Mouse (Mus musculus): ENCODE results near the gene F2rl3.

F2rl3 gene

DNA sequence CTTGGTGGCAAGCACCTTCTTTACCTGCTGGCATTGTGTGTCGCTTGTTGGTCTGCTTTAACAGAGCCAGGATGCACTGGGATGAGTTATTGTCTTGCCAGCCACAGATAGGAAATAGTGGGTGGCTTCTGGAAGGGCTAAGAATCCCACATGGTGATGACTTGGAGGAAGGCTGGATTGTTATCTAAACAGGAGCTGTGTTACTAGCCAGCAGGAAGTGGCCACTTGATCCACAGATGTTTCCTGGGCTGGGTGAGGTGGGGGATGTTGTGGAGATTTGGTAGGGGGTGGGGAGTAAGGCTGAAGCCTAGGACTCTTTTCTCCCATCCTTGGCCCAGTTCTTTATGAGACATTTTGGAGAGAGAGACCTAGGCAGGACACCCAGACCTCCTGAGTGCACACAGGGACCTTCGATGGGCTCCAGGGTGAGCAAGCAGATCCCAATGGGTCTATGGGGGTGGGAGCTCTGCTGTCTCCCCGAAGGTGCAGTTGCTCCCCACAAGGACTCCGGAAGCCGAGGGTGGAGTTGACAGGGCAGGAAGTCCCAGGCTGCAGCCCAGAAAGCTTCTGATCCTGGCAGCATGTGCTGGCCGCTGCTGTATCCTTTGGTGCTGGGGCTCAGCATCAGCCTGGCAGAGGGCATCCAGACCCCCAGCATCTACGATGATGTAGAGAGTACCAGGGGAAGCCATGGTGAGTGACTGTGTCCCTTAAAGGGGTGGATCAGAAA, at the start of gene F2rl3:
F2rl3 (plus strand) TSS at position 559 of the 730 bp plus-strand sequence.
- no peak for DNase-seq

DNA sequence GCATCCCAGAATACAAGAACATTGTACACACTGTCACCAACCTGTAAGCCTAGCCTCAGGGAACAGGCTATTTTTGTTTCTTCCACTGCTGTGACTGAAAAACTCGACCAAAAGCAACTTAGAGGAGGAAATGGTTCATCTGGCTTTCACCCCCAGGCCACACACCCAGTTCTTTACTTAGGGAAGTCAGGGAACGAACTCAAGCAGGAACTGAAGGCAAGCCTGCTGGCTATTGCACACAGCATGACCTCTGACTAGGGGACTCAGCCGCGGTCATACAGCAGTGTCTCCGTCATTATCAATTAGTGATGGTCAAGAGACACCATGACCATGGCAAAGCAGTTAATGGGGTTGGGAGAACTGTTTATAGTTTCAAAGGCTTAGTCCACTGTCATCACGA, 49.1 kb upstream of the F2rl3 start:
- no peak for DNase-seq

DNA sequence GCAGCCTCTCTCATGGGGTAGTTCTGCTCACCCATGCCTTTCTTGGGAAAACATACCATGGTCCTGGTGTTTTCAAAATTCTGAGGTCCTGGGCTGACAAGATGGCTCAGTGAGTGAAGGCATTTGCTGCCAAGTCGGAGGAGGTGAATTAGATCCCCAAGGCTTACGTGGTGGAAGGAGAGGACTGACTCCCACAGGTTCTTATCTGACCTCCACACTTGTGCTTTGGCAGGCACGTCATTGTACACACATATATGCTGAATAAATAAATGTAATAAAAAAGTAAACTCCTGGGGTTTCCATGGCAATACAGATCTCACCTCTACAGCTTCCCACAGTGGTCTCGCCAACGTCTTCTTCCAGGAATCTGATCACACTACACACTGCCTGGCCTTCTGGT, 45.1 kb upstream of the F2rl3 start:
- no peak for DNase-seq

DNA sequence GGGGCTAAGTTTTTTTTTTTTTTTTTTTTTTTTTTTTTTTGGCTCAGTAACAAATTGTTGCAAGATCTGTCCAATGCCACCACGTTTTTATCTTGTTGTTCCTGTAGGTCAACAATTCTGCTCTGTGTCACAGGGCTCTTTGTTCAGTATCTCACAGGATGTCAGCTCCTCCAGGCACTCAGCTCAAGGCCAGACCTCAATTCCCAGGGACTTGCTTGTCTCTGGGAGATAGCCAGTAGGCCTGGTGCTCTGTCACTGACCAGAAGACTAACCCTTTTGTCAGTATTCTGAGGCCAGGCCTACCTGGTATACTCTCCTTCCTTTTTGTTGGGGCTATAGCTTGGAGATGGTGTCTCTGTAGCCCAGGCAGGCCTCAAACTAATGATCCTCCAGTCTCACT, 41.1 kb upstream of the F2rl3 start:
- DNase-seq: no peak

DNA sequence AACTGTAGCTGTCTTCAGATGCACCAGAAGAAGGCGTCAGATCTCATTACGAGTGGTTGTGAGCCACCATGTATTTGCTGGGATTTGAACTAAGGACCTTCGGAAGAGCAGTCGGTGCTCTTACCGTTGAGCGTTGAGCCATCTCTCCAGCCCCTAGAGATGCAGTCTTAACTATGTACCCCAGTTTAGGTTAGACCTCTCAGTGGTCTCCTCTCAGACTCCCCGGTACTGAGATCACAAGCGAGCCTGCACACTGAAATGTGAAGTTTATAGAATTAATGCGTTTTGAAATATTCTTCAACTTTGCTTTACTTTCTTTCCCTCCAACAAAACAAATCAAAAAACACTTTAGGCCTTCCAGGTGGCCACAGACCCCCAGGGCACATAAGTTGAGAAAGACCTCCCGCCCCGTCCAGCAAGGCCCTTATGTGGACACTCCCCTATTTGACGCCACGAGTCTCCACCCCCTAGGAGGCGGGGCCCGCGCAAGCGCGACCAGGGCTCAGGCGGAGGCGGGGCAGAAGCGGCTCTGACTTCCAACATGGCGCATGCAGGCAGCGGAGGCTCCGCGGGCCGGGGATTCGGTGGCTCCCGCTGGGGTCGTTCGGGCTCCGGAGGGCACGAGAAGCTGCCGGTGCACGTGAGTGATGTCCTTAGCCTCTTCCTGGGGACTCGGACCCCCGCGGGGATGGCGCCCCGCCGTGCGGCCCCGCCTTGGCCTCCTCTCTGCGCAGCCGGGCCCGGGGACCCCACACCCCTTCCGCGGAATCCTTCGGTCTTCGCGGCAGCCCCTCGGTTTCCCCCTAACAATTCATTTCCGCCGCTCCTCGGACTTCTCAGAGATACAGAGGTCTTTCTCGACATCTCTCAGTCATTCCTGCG, 38.7 kb upstream of the F2rl3 start, which contains the start of gene Sin3b:
Sin3b (plus strand) TSS at position 517 of the 882 bp plus-strand sequence.
- peak; percentile 96 for DNase-seq

DNA sequence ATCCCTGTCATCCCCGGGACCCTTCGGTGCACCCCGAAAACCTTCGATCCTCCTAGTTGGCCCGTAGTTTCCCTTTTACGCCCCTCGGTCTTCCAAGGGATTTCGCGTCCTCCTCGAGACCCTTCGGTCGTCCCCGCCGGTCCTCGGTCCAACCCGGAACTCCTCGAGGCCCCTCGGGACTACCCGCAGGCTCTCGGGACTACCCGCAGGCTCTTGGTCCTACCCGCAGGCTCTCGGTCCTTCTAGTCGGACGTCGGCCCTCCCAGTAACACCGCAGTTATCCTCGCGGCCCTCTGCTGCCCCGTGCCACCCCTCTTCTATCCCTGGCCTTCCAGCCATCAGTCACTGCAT, 38.1 kb upstream of the F2rl3 start:
- DNase-seq: peak; percentile 30

DNA sequence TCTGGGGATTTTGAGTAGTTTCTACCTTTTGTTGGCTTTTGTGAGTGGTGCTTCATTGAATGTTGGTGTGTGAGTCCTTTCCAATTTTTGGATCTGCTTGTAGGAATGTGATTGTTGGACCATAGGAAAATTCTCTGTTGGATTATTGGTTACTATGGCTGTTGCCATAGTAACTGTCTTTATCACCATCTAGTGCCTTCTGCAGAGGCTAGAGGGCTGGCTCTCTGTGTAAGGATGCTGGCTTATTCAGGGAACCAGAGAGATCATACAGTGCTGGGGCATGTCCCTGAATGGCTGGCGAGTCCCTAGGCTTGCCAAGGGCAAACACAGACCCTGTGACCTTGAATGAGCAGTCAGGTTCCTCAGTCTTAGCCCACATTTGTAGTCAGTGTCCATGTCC, 33.0 kb upstream of the F2rl3 start:
- no peak for DNase-seq

DNA sequence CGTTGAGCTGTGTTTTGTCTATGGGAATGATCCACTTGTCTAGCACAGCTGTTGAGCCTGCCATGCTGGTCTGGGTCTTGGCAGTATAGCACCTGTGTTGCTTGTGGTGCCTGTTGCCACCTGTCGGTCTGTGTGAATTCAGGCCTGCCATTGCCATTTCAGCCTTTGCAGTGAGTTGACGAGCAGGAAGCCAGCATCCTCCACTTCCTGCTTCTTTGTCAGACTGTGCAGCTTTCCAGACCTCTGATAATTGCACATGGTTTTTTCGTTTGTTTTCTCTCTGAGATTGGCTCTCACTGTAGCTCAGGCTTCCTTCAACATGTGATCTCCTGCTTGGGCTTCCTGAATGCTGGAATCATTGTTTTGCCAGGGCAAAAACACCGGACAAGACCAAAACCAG, 26.7 kb upstream of the F2rl3 start:
- DNase-seq: no peak

DNA sequence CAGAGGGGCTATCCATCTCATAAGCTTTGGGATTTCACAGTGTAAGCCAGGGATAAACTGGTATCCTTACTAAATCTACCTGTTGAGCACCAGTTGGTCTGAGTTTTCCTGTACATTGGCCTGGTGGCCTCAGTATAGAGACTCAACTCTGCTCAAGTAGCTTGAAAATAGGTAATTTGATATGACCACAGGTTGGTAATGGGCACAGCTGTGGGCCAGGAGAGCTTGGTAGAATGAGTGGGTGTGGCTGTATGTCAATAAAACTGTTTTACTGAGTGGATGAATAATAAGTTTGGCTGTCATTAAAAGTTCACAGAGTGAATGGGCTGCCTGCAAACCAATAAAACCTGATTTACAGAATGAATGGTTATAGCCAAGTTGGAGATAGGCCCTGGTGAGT, 24.8 kb upstream of the F2rl3 start:
- DNase-seq: no peak

DNA sequence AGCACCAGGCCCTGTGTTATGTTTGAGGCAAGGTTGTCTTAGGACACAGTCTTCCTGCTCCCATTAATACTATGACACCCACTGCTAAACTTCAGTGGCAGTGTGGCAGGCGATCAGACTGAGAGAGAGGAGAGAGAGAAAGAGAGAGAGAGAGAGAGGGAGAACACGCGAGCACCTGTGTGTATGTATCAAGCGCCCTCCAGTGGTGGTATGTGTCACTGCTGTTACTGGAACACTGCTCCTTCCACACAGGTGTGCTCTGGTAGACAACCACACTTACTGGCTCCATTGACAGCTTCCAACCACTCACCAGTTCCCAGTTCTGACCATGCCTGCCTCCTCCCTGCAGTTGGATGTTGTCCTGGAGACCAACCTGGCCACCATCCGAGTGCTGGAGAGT, 15.6 kb upstream of the F2rl3 start:
- DNase-seq: peak; percentile 48

DNA sequence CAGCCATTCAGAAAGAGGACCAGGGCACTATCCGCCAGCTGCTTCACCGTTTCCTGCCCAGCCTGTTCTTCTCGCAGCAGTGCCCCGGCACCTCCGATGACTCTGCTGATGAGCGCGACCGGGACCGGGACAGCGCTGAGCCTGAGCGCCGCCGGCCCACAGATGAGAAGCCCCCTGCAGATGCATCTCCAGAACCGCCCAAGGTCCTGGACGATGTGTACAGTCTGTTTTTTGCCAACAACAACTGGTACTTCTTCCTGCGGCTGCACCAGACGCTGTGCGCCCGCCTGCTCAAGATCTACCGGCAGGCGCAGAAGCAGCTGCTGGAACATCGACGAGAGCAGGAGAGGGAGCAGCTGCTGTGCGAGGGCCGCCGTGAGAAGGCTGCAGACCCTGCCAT, 11.8 kb upstream of the F2rl3 start:
- DNase-seq: no peak

DNA sequence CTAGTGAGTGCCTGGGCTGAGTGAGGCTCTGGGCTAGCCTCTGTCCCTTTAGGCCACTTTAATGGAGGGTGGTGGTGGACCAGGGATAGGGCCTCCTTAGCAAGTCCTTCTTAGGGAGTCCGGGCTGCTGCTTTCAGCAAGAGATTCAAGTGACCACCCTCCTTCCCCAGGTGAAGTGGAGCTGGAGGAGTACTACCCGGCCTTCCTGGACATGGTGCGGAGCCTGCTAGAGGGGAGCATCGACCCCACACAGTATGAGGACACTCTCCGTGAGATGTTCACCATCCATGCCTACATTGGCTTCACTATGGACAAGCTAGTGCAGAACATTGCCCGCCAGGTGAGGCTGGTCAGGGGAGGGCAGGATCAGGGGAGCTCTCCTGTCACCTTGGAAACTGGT, 11.4 kb upstream of the F2rl3 start:
- DNase-seq: no peak

DNA sequence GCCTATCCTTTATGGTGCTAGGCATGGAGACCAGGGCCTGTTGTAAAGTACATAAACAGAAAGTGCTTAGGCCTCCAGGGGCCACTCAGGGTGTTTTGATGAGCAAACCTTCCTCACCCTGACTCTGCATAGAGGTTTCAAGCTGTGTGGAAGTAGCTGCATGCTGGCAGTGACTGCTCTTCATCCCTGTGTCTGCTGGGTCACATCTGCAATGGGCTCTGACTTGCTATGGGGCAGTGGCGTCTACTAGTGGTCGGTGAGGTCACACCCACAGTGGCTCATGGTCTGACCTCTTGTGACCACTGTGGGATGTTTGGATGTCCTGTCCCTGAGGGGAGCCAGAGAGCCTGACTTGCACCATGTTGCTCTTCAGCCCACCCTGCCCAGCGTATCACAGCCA, 10.6 kb upstream of the F2rl3 start:
- no peak for DNase-seq

DNA sequence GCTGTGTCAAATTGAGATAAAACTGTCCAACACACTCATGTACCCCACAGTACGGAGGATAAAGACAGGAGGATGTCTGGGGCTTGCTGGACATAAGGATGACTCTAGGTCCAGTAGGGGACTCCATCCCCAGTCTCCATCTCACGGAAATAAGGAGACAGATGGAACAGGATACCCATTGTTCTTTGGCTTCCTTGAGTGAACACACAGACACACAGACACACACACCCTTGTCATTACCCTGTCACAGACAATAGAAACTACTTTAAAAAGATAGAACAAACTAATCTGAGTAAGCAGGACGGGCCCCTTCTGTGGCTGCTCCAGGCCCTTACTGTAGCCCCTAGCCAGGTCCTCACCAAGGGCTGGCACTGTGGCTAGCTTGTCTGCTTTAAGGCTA, 9.4 kb upstream of the F2rl3 start:
- no peak for DNase-seq

DNA sequence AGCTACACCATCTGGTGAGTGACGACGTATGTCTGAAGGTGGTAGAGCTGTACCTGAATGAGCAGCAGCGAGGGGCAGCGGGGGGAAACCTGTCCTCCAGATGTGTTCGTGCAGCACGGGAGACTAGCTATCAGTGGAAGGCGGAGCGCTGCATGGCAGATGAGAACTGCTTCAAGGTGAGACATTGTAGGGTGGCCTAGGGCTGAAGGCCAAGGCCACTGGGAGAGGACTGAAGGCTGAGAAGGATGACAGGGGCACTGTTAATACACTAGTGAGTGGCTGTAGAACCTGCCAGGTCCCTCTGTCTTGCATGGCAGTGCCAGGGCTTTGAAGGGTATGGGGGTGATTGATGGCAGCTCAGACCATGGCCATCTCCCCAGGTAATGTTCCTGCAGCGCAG, 8.5 kb upstream of the F2rl3 start:
- no peak for DNase-seq

DNA sequence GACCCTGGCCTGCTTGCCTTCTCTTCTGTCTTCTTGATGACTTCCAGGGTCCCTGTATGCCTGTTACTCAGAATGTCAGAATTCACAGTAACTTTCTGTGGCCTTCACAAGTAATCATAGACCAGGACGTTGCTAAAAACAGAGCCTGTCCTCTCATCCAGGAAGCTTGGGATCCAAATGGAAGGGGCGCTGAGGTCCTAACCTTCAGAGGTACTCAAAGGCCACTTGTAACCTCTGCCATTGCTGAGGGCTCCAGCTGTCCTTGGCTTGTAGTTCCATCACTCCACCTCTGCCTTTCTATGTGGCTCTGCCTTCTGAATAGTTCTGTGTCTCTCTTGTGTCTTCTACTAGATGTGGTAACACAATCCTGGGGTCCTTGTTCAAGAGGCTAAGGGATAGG, 7.9 kb upstream of the F2rl3 start:
- no peak for DNase-seq

DNA sequence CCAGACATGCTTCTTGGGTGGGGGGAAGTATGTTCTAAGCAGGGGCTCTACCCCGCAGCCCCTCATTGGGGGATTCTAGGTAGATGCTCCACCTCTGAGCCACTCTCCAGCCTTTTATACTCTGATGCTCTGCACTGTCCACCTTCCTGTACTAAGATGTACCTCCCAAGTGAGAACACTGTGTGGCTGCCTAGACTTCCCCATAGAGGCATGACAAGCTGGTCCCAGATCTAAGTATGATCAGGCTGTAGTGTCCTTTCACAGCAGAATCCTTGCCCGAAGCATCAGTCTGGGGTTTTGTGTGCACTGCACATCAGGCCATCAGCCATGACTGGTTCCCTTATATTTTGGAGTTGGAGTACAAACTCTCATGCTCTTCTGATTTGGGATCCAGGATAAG, 5.6 kb upstream of the F2rl3 start:
- DNase-seq: no peak

DNA sequence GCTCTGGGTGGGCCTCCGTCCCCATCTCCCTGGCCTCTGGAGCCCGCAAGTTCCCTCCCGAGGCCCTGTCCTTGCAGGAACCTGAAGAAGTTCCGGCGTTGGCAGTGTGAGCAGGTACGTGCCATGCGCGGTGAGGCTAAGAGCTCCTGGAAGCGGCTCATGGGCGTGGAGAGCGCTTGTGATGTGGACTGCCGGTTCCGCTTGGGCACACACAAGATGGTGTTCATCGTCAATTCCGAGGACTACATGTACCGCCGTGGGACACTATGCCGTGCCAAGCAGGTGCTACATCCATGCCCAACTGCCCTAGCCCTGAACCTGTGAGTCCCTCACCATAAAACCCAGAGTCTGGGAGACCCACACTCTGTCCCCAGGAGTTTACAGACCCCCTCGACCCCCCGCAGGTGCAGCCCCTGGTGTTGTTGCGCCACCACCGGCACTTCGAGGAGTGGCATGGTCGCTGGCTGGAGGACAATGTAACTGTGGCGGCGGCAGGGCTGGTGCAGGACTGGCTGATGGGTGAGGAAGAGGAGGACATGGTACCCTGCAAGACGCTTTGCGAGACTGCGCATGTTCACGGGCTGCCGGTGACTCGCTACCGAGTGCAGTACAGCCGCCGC, 4.8 kb upstream of the F2rl3 start:
- DNase-seq: no peak

DNA sequence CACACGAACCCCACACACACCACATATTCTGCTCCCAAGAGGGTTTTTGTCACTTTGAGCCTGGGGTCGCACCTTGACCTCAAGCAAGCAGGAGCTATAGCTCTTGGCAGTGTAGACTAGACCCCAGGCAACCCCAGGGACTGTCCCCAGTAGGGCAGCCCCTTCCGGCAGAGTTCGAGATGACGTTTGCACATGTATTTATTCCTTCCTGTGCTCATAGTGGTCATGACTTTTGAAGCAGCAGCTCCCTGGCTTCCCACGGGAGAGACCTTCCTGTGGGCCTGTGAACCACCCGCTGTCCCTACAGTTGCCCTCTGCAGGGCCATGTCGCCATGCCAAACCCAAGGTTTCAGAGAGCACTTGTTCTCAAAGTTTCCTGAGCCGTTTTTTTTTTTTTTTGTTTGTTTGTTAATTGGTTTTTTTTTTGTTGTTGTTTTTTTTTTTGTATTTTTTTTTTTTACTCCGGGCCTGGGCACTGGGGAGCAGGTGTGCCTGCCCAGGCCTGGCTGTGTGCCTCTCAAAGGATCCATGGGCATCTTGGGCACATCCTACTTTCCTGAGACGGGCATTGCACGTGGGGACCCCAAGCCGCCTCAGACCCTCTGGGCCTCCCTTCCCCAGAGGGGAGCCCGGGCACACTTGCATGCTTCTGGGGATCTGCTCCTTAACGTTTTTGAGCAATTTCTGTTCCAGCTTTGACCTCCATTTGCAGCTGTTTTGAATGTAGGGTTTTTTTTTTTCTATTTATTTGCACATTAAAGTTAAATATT, 4.1 kb upstream of the F2rl3 start:
- no peak for DNase-seq

DNA sequence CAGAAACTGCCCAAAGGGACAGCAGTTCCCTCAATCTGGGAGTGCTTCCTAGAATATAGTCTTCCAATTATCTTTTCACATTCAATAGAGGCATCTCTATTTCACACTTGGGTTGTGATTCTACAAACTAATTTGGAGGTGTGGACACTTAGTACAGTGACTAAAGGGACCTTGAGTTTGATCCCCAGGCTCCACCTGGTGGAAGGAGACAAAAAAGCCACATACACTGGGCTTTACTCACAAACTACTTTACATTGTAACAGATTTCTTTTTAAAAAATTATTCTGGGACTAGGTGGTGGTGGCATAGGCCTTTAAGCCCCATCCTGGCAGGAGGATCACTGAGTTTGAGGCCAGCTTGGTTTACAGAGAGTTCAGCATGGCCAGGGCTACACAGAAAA, 3.4 kb upstream of the F2rl3 start:
- no peak for DNase-seq

DNA sequence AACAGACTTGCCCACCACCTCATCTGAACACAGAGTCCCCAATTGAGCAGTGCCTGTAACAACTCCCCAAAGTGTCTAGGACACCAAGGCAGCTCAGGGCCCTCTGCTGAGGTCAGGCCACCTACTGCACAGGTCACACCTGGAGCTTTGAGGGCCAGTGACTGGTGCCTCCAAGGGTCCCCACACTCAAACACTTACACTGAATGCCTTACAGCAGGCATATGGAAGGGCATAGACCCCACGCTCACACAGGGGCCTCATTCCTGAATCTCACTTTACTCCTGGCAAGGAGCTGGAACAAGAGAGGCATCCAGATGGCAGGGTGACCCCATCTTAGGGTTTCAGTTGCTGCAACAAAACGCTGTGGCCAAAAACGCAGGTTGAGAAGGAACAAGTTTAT, 1.5 kb upstream of the F2rl3 start:
- DNase-seq: no peak

DNA sequence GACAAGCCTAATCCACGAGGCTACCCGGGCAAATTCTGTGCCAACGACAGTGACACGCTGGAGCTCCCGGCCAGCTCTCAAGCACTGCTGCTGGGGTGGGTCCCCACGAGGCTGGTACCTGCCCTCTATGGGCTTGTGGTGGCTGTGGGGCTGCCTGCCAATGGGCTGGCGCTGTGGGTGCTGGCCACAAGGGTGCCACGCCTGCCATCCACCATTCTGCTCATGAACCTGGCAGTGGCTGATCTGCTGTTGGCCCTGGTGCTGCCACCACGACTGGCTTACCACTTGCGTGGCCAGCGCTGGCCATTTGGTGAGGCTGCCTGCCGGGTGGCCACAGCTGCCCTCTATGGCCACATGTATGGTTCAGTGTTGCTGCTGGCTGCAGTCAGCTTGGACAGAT, 626 bp downstream of the F2rl3 start:
- no peak for DNase-seq

DNA sequence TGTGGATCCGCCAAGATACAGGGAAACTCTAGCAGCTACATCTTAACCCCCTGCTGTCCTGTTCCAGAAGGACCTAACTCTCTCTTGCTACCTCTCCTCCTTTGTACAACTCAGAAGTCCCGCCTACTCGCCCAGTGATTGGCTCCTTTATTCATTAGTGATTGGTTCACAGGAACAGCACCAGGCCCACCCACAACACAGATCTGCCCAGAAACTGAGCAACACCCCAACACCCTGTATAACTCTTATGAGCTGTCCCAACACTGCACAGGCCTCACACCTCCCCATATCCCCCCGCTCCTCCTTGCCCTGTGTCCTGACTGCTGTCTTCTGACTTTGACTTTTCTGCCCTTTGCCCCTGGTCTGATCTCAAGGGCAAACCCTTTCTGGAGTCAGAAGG, 4.0 kb downstream of the F2rl3 start:
- DNase-seq: no peak

Data from liver (tissue).